Mouse (Mus musculus): ENCODE measurements at regions not wholly inside any gene's neighbourhood (a gene's known extent, or its start where the extent isn't known, plus 50 kb on each side); places are given as distances from the start of the nearest gene placed in this dataset.
A peak's percentile ranks its signal among the peaks of the same experiment; 100 is the strongest.

DNA sequence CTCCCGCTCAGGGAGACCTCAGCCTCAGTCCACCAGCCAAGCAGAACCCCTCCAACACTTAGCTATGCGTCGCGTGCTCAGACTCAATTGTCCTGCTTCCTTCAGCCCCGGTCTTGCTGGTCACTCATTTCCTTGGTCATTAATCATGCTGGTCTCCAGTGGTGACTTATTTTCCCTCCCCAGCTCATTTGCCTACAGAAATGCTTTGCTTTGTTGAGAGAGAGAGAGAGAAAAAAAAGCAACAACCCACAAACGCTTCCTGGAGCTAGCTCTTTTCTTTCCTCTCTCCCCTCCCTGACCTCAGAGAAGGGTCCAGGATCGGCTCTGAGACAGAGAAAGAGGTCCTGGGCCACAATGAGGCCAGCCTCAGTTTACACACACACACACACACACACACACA is 102.5 kb upstream of the Unc5b start:
- H3K4me3 ChIP-seq (ENCODE audit: low read depth, low read length) = no peak overlapping the region

DNA sequence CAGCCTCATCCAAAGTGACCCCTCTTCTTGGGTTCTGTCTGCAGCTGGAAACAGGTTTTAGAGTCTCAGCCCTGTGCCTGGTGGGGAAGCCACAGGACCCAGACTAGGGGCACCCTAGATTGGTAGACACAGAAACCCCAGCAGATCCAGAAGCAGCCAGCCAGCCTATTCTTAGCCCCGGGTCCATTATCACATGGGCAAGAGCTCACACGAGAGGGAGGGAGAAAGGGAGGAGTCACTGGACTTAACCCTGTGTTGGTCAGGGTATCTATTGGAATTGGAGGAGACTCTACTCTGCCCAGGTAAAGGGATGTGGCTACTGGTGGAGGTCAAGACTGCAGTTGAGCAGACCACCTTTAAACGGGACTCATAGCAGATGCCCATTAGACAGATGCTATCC is 101.5 kb upstream of the Unc5b start:
- DNase-seq (ENCODE audit: low spot score) = no peak
- no peak overlapping the region for H3K4me3 ChIP-seq (ENCODE audit: low read depth, low read length)
- no peaks in the 10 kb centered on the region for H3K36me3 ChIP-seq (ENCODE audit: control insufficient read depth, insufficient read depth, low read length)
- 0 out of 2 replicates have a peak overlapping the region, but pooled peaks have one; percentile 20 for H3K27ac ChIP-seq (ENCODE audit: low read depth, low read length)
- 22% methylated on average over 3 of the region's 3 CpGs for WGBS
- no peaks in the 10 kb centered on the region for H3K9me3 ChIP-seq (ENCODE audit: control insufficient read depth, low read length)
- no peak for ATAC-seq (replicated peaks; ENCODE audit: low FRiP score)
- H3K27me3 ChIP-seq (replicated peaks; ENCODE audit: control insufficient read depth, insufficient read depth, low read length) = no peaks in the 10 kb centered on the region
- peaks cover 13% of the 10 kb centered on the region for H3K4me1 ChIP-seq (replicated peaks; ENCODE audit: control insufficient read depth, insufficient read depth, low read length)
- H3K9ac ChIP-seq (ENCODE audit: low read depth, low read length) = no peak overlapping the region
- H3K4me2 ChIP-seq = 0 out of 2 replicates have a peak overlapping the region, but pooled peaks have one; percentile 11

More for the DNA sequence above, 102.5 kb upstream of the Unc5b start:
- no peak overlapping the region for H3K9ac ChIP-seq (ENCODE audit: low read depth, low read length)
- WGBS = 15% methylated on average over 7 of the region's 7 CpGs
- ATAC-seq (replicated peaks; ENCODE audit: low FRiP score) (0 out of 2 replicates have a peak, but pooled peaks have one; percentile 22), DNase-seq (ENCODE audit: low spot score) (no peak)
- H3K4me2 ChIP-seq = peak overlapping the region; percentile 4; the same call in 1 of the 2 replicates
- H3K36me3 ChIP-seq (ENCODE audit: control insufficient read depth, insufficient read depth, low read length) = no peaks in the 10 kb centered on the region
- no peaks in the 10 kb centered on the region for H3K27me3 ChIP-seq (replicated peaks; ENCODE audit: control insufficient read depth, insufficient read depth, low read length)
- peak overlapping the region; percentile 67; the same call in 1 of the 2 replicates for H3K27ac ChIP-seq (ENCODE audit: low read depth, low read length)
- H3K9me3 ChIP-seq (ENCODE audit: control insufficient read depth, low read length) = no peaks in the 10 kb centered on the region
- H3K4me1 ChIP-seq (replicated peaks; ENCODE audit: control insufficient read depth, insufficient read depth, low read length) = peaks cover 13% of the 10 kb centered on the region

DNA sequence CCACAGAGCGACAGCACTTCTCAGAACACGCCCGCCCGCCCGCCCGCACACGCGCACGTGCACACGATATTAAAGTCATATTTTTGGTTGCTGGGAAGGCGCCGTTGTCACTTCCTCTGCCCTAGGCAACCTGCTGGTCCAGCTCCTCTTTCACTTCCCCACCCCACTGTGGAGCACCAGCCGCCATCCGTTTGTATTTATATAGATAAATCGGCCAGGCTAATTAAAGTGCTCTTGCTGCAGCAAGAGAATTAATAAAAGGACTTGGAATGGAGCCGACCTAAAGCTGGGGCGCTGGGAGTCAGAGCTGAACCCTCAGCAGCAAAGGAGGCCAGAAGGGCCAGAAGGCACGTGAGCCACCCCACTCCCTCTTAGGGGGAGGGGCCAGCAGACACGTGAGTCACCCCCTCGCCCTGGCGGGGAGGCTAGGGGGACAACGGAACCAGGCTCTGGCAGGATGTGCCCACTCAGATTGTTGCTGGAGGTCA is 100.6 kb upstream of the Unc5b start:
- Histone ChIP-seq H3K4me2 (peak overlapping the region; percentile 15; the same call in 1 of the 2 replicates), H3K9me3 (ENCODE audit: control insufficient read depth, low read length) (no peaks in the 10 kb centered on the region), H3K36me3 (ENCODE audit: control insufficient read depth, insufficient read depth, low read length) (no peaks in the 10 kb centered on the region), H3K4me1 (replicated peaks; ENCODE audit: control insufficient read depth, insufficient read depth, low read length) (peaks cover 13% of the 10 kb centered on the region), H3K9ac (ENCODE audit: low read depth, low read length) (no peak overlapping the region), H3K27me3 (replicated peaks; ENCODE audit: control insufficient read depth, insufficient read depth, low read length) (no peaks in the 10 kb centered on the region), H3K4me3 (ENCODE audit: low read depth, low read length) (no peak overlapping the region), H3K27ac (ENCODE audit: low read depth, low read length) (0 out of 2 replicates have a peak overlapping the region, but pooled peaks have one; percentile 20)
- DNase-seq (ENCODE audit: low spot score) (no peak), ATAC-seq (replicated peaks; ENCODE audit: low FRiP score) (no peak)
- WGBS = 35% methylated on average over 22 of the region's 22 CpGs

DNA sequence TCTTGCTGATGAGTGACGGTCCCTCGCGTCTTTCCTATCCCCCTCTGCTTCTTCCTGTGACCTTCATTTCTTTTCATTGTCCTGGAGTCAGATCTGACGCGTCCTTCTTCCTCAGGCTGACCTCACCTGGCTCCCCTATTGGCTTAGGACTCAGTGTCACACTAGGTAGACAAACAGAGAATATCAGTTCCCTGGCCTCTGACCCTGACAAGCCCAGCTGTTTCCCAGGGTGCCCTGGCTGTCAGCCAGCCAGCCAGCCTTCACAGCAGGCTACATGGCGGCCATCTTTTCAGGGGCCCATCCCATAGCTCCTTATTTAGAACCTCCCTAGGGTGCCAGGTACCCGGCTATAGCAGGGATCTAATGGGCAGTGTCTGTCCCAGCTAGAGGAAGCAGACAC is 97.3 kb upstream of the Unc5b start:
- no peaks in the 10 kb centered on the region for H3K9me3 ChIP-seq (ENCODE audit: control insufficient read depth, low read length)
- ATAC-seq (replicated peaks; ENCODE audit: low FRiP score) = no peak

DNA sequence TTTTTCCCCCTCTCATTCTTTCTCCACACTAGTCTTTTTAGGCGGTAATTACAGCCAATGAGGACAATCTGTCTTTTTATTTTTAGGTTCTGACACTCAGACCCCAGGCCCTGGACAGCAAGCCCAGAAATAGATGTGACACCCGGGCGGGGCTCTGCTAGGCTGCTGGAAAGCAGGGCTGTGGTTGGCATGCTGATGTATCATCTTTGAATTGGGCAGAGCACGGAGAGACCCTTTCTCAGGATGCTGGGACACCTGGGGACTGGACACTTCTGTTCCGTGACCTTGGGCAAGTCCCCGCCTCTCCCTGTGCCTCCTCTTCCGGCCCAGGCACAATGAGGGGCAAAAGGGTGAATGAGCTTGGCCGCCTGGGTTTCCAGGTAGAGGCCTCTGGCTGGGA is 96.8 kb upstream of the Unc5b start:
- H3K4me1 ChIP-seq (replicated peaks; ENCODE audit: control insufficient read depth, insufficient read depth, low read length) = peaks cover 12% of the 10 kb centered on the region
- no peaks in the 10 kb centered on the region for H3K36me3 ChIP-seq (ENCODE audit: control insufficient read depth, insufficient read depth, low read length)
- H3K4me2 ChIP-seq = no peak overlapping the region
- WGBS = 61% methylated on average over 8 of the region's 8 CpGs
- H3K27ac ChIP-seq (ENCODE audit: low read depth, low read length) = no peak overlapping the region
- no peaks in the 10 kb centered on the region for H3K9me3 ChIP-seq (ENCODE audit: control insufficient read depth, low read length)
- H3K27me3 ChIP-seq (replicated peaks; ENCODE audit: control insufficient read depth, insufficient read depth, low read length) = no peaks in the 10 kb centered on the region
- H3K9ac ChIP-seq (ENCODE audit: low read depth, low read length) = no peak overlapping the region
- DNase-seq (ENCODE audit: low spot score) = no peak
- H3K4me3 ChIP-seq (ENCODE audit: low read depth, low read length) = no peak overlapping the region
- ATAC-seq (replicated peaks; ENCODE audit: low FRiP score) = no peak

More for the DNA sequence above, 97.3 kb upstream of the Unc5b start:
- WGBS = 74% methylated on average over 7 of the region's 7 CpGs
- Histone ChIP-seq H3K4me1 (replicated peaks; ENCODE audit: control insufficient read depth, insufficient read depth, low read length) (peaks cover 14% of the 10 kb centered on the region), H3K36me3 (ENCODE audit: control insufficient read depth, insufficient read depth, low read length) (no peaks in the 10 kb centered on the region), H3K27me3 (replicated peaks; ENCODE audit: control insufficient read depth, insufficient read depth, low read length) (no peaks in the 10 kb centered on the region), H3K27ac (ENCODE audit: low read depth, low read length) (no peak overlapping the region), H3K4me3 (ENCODE audit: low read depth, low read length) (no peak overlapping the region), H3K9ac (ENCODE audit: low read depth, low read length) (no peak overlapping the region), H3K4me2 (no peak overlapping the region)
- DNase-seq (ENCODE audit: low spot score) = no peak

DNA sequence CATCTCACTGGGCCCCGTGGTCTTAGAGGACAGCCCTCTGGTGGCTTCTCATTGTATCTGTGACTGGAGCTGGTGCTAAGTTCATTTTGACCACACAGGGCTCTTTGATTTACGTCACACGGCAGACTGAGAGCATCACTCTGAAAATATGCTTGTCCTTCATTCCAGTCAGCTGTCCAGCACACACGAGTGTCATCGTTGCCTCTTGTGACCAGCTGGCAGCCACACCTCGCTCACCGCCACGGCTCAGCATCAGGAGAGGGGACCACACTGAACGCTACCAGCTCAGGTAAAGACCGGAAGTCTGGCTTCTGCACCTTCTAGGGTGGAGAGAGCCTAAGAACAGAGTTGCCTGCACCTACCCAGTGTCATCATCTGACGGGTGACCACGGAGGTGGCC is 95.3 kb upstream of the Unc5b start:
- Histone ChIP-seq H3K4me3 (ENCODE audit: low read depth, low read length) (no peak overlapping the region), H3K9ac (ENCODE audit: low read depth, low read length) (no peak overlapping the region), H3K27me3 (replicated peaks; ENCODE audit: control insufficient read depth, insufficient read depth, low read length) (no peaks in the 10 kb centered on the region), H3K4me1 (replicated peaks; ENCODE audit: control insufficient read depth, insufficient read depth, low read length) (0 out of 2 replicates have a peak, but pooled peaks cover 4% of the 10 kb centered on the region), H3K4me2 (no peak overlapping the region), H3K9me3 (ENCODE audit: control insufficient read depth, low read length) (no peaks in the 10 kb centered on the region), H3K36me3 (ENCODE audit: control insufficient read depth, insufficient read depth, low read length) (no peaks in the 10 kb centered on the region), H3K27ac (ENCODE audit: low read depth, low read length) (no peak overlapping the region)
- ATAC-seq (replicated peaks; ENCODE audit: low FRiP score) (no peak), DNase-seq (ENCODE audit: low spot score) (no peak)
- WGBS = 80% methylated on average over 12 of the region's 12 CpGs

DNA sequence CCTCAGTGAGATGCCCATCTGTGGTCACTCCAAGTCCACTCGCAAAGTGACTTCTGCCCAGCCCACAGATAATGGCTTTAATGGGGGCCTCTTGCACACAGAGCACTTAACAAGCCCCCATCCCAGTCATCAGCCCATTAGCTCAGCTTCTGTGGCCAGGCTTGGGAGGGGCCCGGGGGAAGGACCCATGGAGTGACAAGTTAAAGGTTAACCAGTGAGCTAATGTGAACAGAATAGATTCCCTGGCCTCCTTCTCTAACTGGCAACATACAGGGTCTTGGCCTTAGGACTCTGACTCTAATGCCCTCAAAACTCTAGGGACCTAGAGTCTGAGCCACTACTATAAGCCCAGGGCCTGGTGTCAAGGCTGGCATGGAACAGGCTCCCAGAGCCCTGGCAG is 94.3 kb upstream of the Unc5b start:
- Histone ChIP-seq H3K9ac (ENCODE audit: low read depth, low read length) (no peak overlapping the region), H3K36me3 (ENCODE audit: control insufficient read depth, insufficient read depth, low read length) (no peaks in the 10 kb centered on the region), H3K27me3 (replicated peaks; ENCODE audit: control insufficient read depth, insufficient read depth, low read length) (no peaks in the 10 kb centered on the region), H3K4me2 (no peak overlapping the region), H3K27ac (ENCODE audit: low read depth, low read length) (peak overlapping the region; percentile 21; the same call in 1 of the 2 replicates), H3K4me3 (ENCODE audit: low read depth, low read length) (no peak overlapping the region), H3K4me1 (replicated peaks; ENCODE audit: control insufficient read depth, insufficient read depth, low read length) (0 out of 2 replicates have a peak, but pooled peaks cover 4% of the 10 kb centered on the region), H3K9me3 (ENCODE audit: control insufficient read depth, low read length) (no peaks in the 10 kb centered on the region)
- DNase-seq (ENCODE audit: low spot score) (no peak), ATAC-seq (replicated peaks; ENCODE audit: low FRiP score) (0 out of 2 replicates have a peak, but pooled peaks have one; percentile 36)
- 65% methylated on average over 2 of the region's 2 CpGs for WGBS

DNA sequence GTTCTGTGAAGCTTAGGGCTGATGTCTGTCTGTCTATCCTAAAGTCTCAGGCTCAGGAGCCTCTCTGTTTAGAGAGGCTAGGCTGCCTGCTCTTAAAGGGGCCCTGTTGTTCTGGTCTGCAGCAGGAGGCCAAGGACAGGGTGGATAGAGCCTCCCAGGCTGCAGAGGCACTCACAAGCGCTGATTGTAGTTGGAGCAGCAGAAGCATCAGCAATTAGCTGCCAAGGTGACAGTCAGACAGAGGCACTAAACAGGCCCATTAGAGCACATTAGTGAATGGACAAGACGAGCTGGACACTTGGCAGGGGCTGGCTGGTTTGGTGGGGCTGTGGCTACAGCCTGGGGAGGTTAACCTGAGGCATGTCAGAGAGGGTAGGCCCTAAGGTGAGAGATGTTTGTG is 93.8 kb upstream of the Unc5b start:
- Histone ChIP-seq H3K36me3 (ENCODE audit: control insufficient read depth, insufficient read depth, low read length) (no peaks in the 10 kb centered on the region), H3K4me3 (ENCODE audit: low read depth, low read length) (no peak overlapping the region), H3K4me2 (no peak overlapping the region), H3K9me3 (ENCODE audit: control insufficient read depth, low read length) (no peaks in the 10 kb centered on the region), H3K27me3 (replicated peaks; ENCODE audit: control insufficient read depth, insufficient read depth, low read length) (no peaks in the 10 kb centered on the region), H3K9ac (ENCODE audit: low read depth, low read length) (no peak overlapping the region), H3K27ac (ENCODE audit: low read depth, low read length) (peak overlapping the region; percentile 21; the same call in 1 of the 2 replicates), H3K4me1 (replicated peaks; ENCODE audit: control insufficient read depth, insufficient read depth, low read length) (0 out of 2 replicates have a peak, but pooled peaks cover 4% of the 10 kb centered on the region)
- 60% methylated on average over 2 of the region's 2 CpGs for WGBS
- no peak for ATAC-seq (replicated peaks; ENCODE audit: low FRiP score)
- no peak for DNase-seq (ENCODE audit: low spot score)

DNA sequence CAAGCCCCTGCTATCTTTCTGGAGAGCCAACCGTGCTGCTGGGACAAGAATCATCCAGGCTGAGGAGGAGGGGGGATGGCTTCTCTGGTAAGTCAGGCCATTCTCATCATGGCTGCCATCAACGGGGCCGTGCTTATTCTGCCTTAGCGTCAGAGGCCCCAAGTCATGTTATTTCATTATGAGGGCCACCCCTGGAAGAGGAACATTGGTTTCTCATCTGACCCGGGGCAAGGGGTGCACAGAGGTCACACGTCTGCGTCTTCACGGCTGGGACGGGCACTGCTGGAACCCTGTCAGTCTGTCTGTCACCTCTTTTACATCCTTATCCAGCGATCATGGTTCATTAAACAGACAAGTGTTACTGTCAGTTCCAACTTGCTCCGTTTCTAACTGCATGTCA is 92.4 kb upstream of the Unc5b start:
- DNase-seq (ENCODE audit: low spot score) = no peak
- H3K36me3 ChIP-seq (ENCODE audit: control insufficient read depth, insufficient read depth, low read length) = no peaks in the 10 kb centered on the region
- H3K4me2 ChIP-seq = no peak overlapping the region
- no peak for ATAC-seq (replicated peaks; ENCODE audit: low FRiP score)
- WGBS = 69% methylated on average over 11 of the region's 11 CpGs
- no peaks in the 10 kb centered on the region for H3K27me3 ChIP-seq (replicated peaks; ENCODE audit: control insufficient read depth, insufficient read depth, low read length)
- 0 out of 2 replicates have a peak, but pooled peaks cover 4% of the 10 kb centered on the region for H3K4me1 ChIP-seq (replicated peaks; ENCODE audit: control insufficient read depth, insufficient read depth, low read length)
- H3K9me3 ChIP-seq (ENCODE audit: control insufficient read depth, low read length) = no peaks in the 10 kb centered on the region
- H3K27ac ChIP-seq (ENCODE audit: low read depth, low read length) = no peak overlapping the region
- H3K9ac ChIP-seq (ENCODE audit: low read depth, low read length) = no peak overlapping the region
- no peak overlapping the region for H3K4me3 ChIP-seq (ENCODE audit: low read depth, low read length)
